Mouse (Mus musculus): ENCODE results near the gene Washc4.
A peak's percentile ranks its signal among the peaks of the same experiment; 100 is the strongest.
"Not testable (repeated sequence)": the region's sequence is repeated elsewhere in the genome, so short reads cannot be mapped to it uniquely, and the experiment has no call there.

Washc4 gene

GRCm38 (mm10) chr10:83543439-83544102, at the start of gene Washc4:
Gene Washc4, plus strand, starts transcription at chr10:83543752.
- peak; percentile 94 for DNase-seq

GRCm38 (mm10) chr10:83497321-83497720, 46.2 kb upstream of the Washc4 start:
- DNase-seq = no peak

GRCm38 (mm10) chr10:83508962-83509660, 34.4 kb upstream of the Washc4 start:
- peak; percentile 10 for DNase-seq

GRCm38 (mm10) chr10:83511304-83511703, 32.2 kb upstream of the Washc4 start:
- DNase-seq = no peak

GRCm38 (mm10) chr10:83513736-83514135, 29.8 kb upstream of the Washc4 start:
- DNase-seq = no peak

GRCm38 (mm10) chr10:83520990-83521389, 22.6 kb upstream of the Washc4 start:
- DNase-seq = no peak

- not testable (repeated sequence) for DNase-seq
Measured at GRCm38 (mm10) chr10:83524238-83524637, 19.3 kb upstream of the Washc4 start.

- DNase-seq = no peak
Measured at GRCm38 (mm10) chr10:83530384-83530967, 13.1 kb upstream of the Washc4 start.

- peak; percentile 50 for DNase-seq
Measured at GRCm38 (mm10) chr10:83533258-83533909, 10.2 kb upstream of the Washc4 start.

- peak; percentile 72 for DNase-seq
Measured at GRCm38 (mm10) chr10:83533910-83534283, 9.7 kb upstream of the Washc4 start, which contains the start of gene Aldh1l2. Gene Aldh1l2, minus strand, starts transcription at chr10:83534140.

- DNase-seq = no peak
Measured at GRCm38 (mm10) chr10:83536436-83536835, 7.1 kb upstream of the Washc4 start.

- no peak for DNase-seq
Measured at GRCm38 (mm10) chr10:83539311-83539980, 4.1 kb upstream of the Washc4 start.

GRCm38 (mm10) chr10:83540092-83540491, 3.5 kb upstream of the Washc4 start:
- no peak for DNase-seq

- DNase-seq = peak; percentile 29
Measured at GRCm38 (mm10) chr10:83542241-83542640, 1.3 kb upstream of the Washc4 start.

GRCm38 (mm10) chr10:83544103-83544479, 539 bp downstream of the Washc4 start:
- DNase-seq = no peak

- no peak for DNase-seq
Measured at GRCm38 (mm10) chr10:83545341-83545740, 1.8 kb downstream of the Washc4 start.

- no peak for DNase-seq
Measured at GRCm38 (mm10) chr10:83563005-83563404, 19.5 kb downstream of the Washc4 start.

- no peak for DNase-seq
Measured at GRCm38 (mm10) chr10:83565449-83566441, 22.2 kb downstream of the Washc4 start.

- DNase-seq = no peak
Measured at GRCm38 (mm10) chr10:83590801-83591200, 47.2 kb downstream of the Washc4 start.

- no peak for DNase-seq
Measured at GRCm38 (mm10) chr10:83592616-83593015, 49.1 kb downstream of the Washc4 start.

- no peak for DNase-seq
Measured at GRCm38 (mm10) chr10:83594526-83594925, 51.0 kb downstream of the Washc4 start.

- DNase-seq = no peak
Measured at GRCm38 (mm10) chr10:83600650-83601049, 57.1 kb downstream of the Washc4 start.

Measured in cerebellum, adult 8-10 months (tissue).